Mouse (Mus musculus) kidney, adult 9 months (tissue): ENCODE results near the gene Krt13.

Experiments used
- DNase-seq: peaks from one replicate; pipeline ENCODE4 v3.0.0; 2022

Gene Krt13

GRCm38 (mm10) chr11:100105576-100106122 lies 15.7 kb downstream of the Krt13 start, which contains the start of gene Krt36:
Gene Krt36, minus strand, starts transcription at chr11:100105626.
- DNase-seq, result no peak

- no peak for DNase-seq
Observed at GRCm38 (mm10) chr11:100102693-100103429, 18.5 kb downstream of the Krt13 start.

- DNase-seq, result no peak
Observed at GRCm38 (mm10) chr11:100100391-100100790, 21.0 kb downstream of the Krt13 start.

GRCm38 (mm10) chr11:100097819-100098218 lies 23.5 kb downstream of the Krt13 start:
- no peak for DNase-seq

GRCm38 (mm10) chr11:100096141-100096540 lies 25.2 kb downstream of the Krt13 start, which contains the start of gene Krt35:
Gene Krt35, minus strand, starts transcription at chr11:100096241.
- no peak for DNase-seq

- no peak for DNase-seq
Observed at GRCm38 (mm10) chr11:100088378-100089025, 32.9 kb downstream of the Krt13 start.

DNA sequence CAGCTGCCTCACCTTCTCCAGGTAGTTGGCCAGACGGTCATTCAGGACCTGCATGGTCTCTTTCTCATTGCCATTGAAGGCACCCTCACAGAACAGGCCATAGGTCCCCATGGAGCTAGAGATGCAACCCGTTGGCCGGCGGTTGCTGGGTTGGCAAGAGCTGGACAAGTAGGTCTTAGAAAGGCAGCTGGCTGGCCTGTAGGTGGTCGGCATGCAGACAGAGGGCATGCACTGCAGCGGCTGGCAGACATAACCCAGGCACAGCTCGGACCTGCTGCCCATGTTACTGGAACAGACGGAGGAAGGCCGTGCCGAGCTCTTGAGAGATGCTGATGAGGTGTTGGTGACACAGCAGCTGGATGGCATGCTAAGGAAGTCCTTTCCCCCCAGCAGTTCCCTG lies 33.5 kb downstream of the Krt13 start, which contains the start of gene Krt32:
Gene Krt32, minus strand, starts transcription at position 366 of the 400 bp plus-strand sequence.
- DNase-seq, result no peak

DNA sequence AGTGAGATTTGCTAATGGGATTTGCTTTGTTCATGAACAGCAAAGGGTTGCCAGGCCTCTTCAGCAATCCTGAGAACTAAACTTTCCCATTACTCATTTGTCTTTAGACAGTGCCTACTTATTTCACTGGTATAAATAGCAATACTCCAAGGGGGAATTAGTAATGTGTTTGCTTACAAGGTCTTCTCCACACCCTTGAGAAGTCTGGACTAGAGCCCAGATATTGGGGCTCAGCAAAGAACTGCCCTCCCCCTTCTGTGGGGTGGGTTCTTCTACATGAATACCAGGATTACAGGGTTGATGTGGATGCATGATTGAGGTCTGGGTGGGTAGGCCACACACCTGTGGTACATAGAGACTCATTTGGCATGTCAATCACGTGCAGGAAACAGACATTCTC lies 47.5 kb downstream of the Krt13 start:
- DNase-seq, result no peak
